Mouse (Mus musculus) CH12.LX (cell line): ENCODE measurements at regions not wholly inside any gene's neighbourhood (a gene's known extent, or its start where the extent isn't known, plus 50 kb on each side); places are given as distances from the start of the nearest gene placed in this dataset.

Experiments used
- DNase-seq: peaks from one replicate; pipeline ENCODE4 v3.0.0-alpha.2; 2013; ENCODE audit errors: extremely low read depth
- H3K27ac ChIP-seq: 2 replicates; pipeline ENCODE4 v1.5.1; 2012; ENCODE audit warnings: low read depth, mild to moderate bottlenecking, control low read depth, moderate library complexity; ENCODE audit not compliant: insufficient read depth
- H3K27me3 ChIP-seq: replicated peaks from 2 replicates; pipeline ENCODE3; 2012; ENCODE audit warnings: inconsistent platforms
- H3K36me3 ChIP-seq, 2 experiments: replicated peaks in 1 of 2; 2 replicates each; pipeline versions ENCODE3 to v1.6.1; 2012; ENCODE audit warnings: inconsistent platforms in 1 of 2, low read length in 1 of 2, mild to moderate bottlenecking in 1 of 2, mixed read lengths in 1 of 2, moderate library complexity in 1 of 2; ENCODE audit not compliant: control insufficient read depth in 1 of 2, insufficient read depth in 1 of 2
- H3K4me1 ChIP-seq, 2 experiments: 2 replicates each; pipeline ENCODE4 v1.6.1; 2012; ENCODE audit warnings: inconsistent platforms in 1 of 2, moderate library complexity in 1 of 2; ENCODE audit not compliant: insufficient read depth in 2 of 2, control insufficient read depth in 1 of 2
- H3K4me2 ChIP-seq: 2 replicates; pipeline ENCODE4 v1.6.1; 2012; ENCODE audit warnings: low read depth, mild to moderate bottlenecking, control low read depth; ENCODE audit not compliant: poor library complexity, insufficient read depth, severe bottlenecking
- H3K4me3 ChIP-seq, 3 experiments: fragments of 150-350 bp in 1 of 3; sonication (generic) in 1 of 3; replicated peaks in 1 of 3; 2 replicates each; pipeline versions ENCODE3 to v1.5.1; 2011 to 2012; ENCODE audit warnings: low read depth in 2 of 3, low read length in 2 of 3, mild to moderate bottlenecking in 2 of 3, moderate library complexity in 2 of 3, control low read depth in 1 of 3, improper control_type of control experiment in 1 of 3, inconsistent platforms in 1 of 3, mixed read lengths in 1 of 3; ENCODE audit not compliant: poor library complexity in 1 of 3
- H3K79me2 ChIP-seq: replicated peaks from 2 replicates; pipeline ENCODE4 v1.6.1; 2012; ENCODE audit warnings: mild to moderate bottlenecking, moderate library complexity; ENCODE audit not compliant: control insufficient read depth, poor library complexity, insufficient read depth, severe bottlenecking; ENCODE audit errors: extremely low read depth
- H3K9ac ChIP-seq: 2 replicates; pipeline ENCODE4 v1.6.1; 2012; ENCODE audit warnings: low read depth, mild to moderate bottlenecking, control low read depth, moderate library complexity; ENCODE audit not compliant: insufficient read depth
- H3K9me3 ChIP-seq: replicated peaks from 2 replicates; pipeline ENCODE3; 2012; ENCODE audit warnings: low read length, inconsistent platforms, mixed read lengths
- CHD2 ChIP-seq: IDR thresholded peaks from 2 replicates; pipeline ENCODE4 v1.6.1; 2011; ENCODE audit warnings: low read length, improper control_type of control experiment
- ELF1 ChIP-seq: IDR thresholded peaks from 2 replicates; pipeline ENCODE4 v1.6.1; 2014; ENCODE audit warnings: low read depth, mild to moderate bottlenecking, inconsistent platforms, low read length, improper control_type of control experiment
- EP300 ChIP-seq: IDR thresholded peaks from 2 replicates; pipeline ENCODE4 v1.6.1; 2011; ENCODE audit warnings: low read length, improper control_type of control experiment
- HCFC1 ChIP-seq: IDR thresholded peaks from 2 replicates; pipeline ENCODE4 v1.6.1; 2012; ENCODE audit warnings: low read depth, mild to moderate bottlenecking, inconsistent platforms, low read length, improper control_type of control experiment
- IRF4 ChIP-seq: IDR thresholded peaks from 2 replicates; pipeline ENCODE4 v1.6.1; 2014; ENCODE audit warnings: low read depth, mild to moderate bottlenecking, inconsistent platforms, low read length, improper control_type of control experiment
- MEF2A ChIP-seq: IDR thresholded peaks from 2 replicates; pipeline ENCODE4 v1.6.1; 2014; ENCODE audit warnings: low read depth, mild to moderate bottlenecking, inconsistent platforms, low read length, improper control_type of control experiment, borderline replicate concordance
- MYC ChIP-seq: IDR thresholded peaks from 2 replicates; pipeline ENCODE4 v1.6.1; 2011; ENCODE audit warnings: low read depth, mild to moderate bottlenecking, improper control_type of control experiment, low read length
- NRF1 ChIP-seq: IDR thresholded peaks from 2 replicates; pipeline ENCODE4 v1.6.1; 2014; ENCODE audit warnings: low read depth, mild to moderate bottlenecking, inconsistent platforms, low read length, improper control_type of control experiment, moderate library complexity
- RAD21 ChIP-seq: IDR thresholded peaks from 2 replicates; pipeline ENCODE4 v1.6.1; 2011; ENCODE audit warnings: low read depth, mild to moderate bottlenecking, low read length, improper control_type of control experiment, moderate library complexity
- RCOR1 ChIP-seq: conservative IDR thresholded peaks from 2 replicates; pipeline ENCODE4 v1.6.1; 2012; ENCODE audit warnings: low read depth, mild to moderate bottlenecking, inconsistent platforms, low read length, improper control_type of control experiment
- SIN3A ChIP-seq: IDR thresholded peaks from 2 replicates; pipeline ENCODE4 v1.6.1; 2012; ENCODE audit warnings: low read length, improper control_type of control experiment, inconsistent platforms
- TBP ChIP-seq: conservative IDR thresholded peaks from 2 replicates; pipeline ENCODE4 v1.6.1; 2011; ENCODE audit warnings: low read depth, low read length, improper control_type of control experiment
- TCF12 ChIP-seq: IDR thresholded peaks from 2 replicates; pipeline ENCODE4 v1.6.1; 2014; ENCODE audit warnings: low read depth, mild to moderate bottlenecking, inconsistent platforms, low read length, improper control_type of control experiment
- UBTF ChIP-seq: IDR thresholded peaks from 2 replicates; pipeline ENCODE4 v1.6.1; 2012; ENCODE audit warnings: low read depth, mild to moderate bottlenecking, inconsistent platforms, low read length, improper control_type of control experiment, moderate library complexity
- USF2 ChIP-seq: conservative IDR thresholded peaks from 2 replicates; pipeline ENCODE4 v1.6.1; 2011; ENCODE audit warnings: low read depth, low read length, improper control_type of control experiment
- ZKSCAN1 ChIP-seq: IDR thresholded peaks from 2 replicates; pipeline ENCODE4 v1.6.1; 2012; ENCODE audit warnings: low read depth, inconsistent platforms, low read length, improper control_type of control experiment, borderline replicate concordance
- ZMIZ1 ChIP-seq: IDR thresholded peaks from 2 replicates; pipeline ENCODE4 v1.6.1; 2012; ENCODE audit warnings: low read depth, mild to moderate bottlenecking, inconsistent platforms, low read length, improper control_type of control experiment
- dilution Hi-C: fragments of 300-500 bp; cut with MboI; formaldehyde crosslinking; loops from 2 replicates; pipeline ENCODE4 v1.14.3; 2020; ENCODE audit warnings: low sequenced_read_pairs; ENCODE audit not compliant: extremely low pct_unique_long_range_greater_than_20kb, extremely low pct_ligation_motif_present
- in situ Hi-C: fragments of 300-500 bp; cut with MboI; formaldehyde crosslinking; loops from 3 replicates; pipeline ENCODE4 v1.14.3; 2019; ENCODE audit warnings: low sequenced_read_pairs, low pct_ligation_motif_present, low pct_unique_long_range_greater_than_20kb, mixed read lengths

- no peak overlapping the region for H3K27ac ChIP-seq
- H3K79me2 ChIP-seq: no peaks in the 10 kb centered on the region
- TF ChIP-seq ELF1 (no peak), MEF2A (no peak), IRF4 (no peak), EP300 (no peak), SIN3A (no peak), RCOR1 (no peak), HCFC1 (no peak), USF2 (no peak), ZMIZ1 (no peak), NRF1 (no peak), TBP (no peak), RAD21 (no peak)
- H3K36me3 ChIP-seq: no peaks in the 10 kb centered on the region
- H3K9ac ChIP-seq: no peak overlapping the region
- no peak for DNase-seq
- H3K4me3 ChIP-seq: no peak overlapping the region
- no peak overlapping the region for H3K4me2 ChIP-seq
- H3K27me3 ChIP-seq: no peaks in the 10 kb centered on the region
- peaks cover 70% of the 10 kb centered on the region for H3K9me3 ChIP-seq
- in situ Hi-C loops: no loop called here
- dilution Hi-C loops: no loop called here
- H3K4me1 ChIP-seq: no peaks in the 10 kb centered on the region
These were observed 57.5 kb upstream of the Ptprt start for GRCm38 (mm10) chr2:162718466-162718865.

GRCm38 (mm10) chr2:162714976-162715375 is 54.0 kb upstream of the Ptprt start:
- Histone ChIP-seq H3K79me2 (no peaks in the 10 kb centered on the region), H3K4me2 (no peak overlapping the region), H3K9me3 (peaks cover 69% of the 10 kb centered on the region)
- TF ChIP-seq MYC (no peak), TCF12 (no peak), UBTF (no peak), EP300 (no peak), RCOR1 (no peak), MEF2A (no peak), CHD2 (no peak), IRF4 (no peak), ZKSCAN1 (no peak)
- TF ChIP-seq, all 38 proteins: peak for 0
- H3K9ac ChIP-seq: no peak overlapping the region
- dilution Hi-C loops (no loop called here), in situ Hi-C loops (no loop called here)
- DNase-seq: no peak
- no peaks in the 10 kb centered on the region for H3K4me1 ChIP-seq
- H3K27ac ChIP-seq: no peak overlapping the region
- H3K27me3 ChIP-seq: no peaks in the 10 kb centered on the region
- no peak overlapping the region for H3K4me3 ChIP-seq
- no peaks in the 10 kb centered on the region for H3K36me3 ChIP-seq
